Mouse (Mus musculus): ENCODE measurements at regions not wholly inside any gene's neighbourhood (a gene's known extent, or its start where the extent isn't known, plus 50 kb on each side); places are given as distances from the start of the nearest gene placed in this dataset.

DNA sequence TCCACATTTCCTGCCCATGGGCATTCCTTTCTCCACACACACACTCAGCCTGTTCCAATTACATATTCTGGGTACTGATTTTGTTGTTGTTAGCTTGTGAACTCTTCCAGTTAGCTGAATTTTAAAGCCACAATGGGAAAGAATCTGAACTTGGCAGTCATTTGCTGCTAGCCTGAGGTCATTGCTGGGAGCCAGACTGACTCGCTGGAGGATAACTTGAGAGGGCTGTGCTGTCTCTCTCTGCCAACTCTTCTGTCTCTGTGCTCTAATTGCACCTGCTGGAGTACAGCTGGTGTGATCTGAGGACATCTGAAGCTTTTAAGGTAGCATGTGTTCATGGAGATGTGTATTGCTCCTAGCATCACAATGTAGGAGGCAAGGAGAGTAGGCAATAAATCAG is 252.6 kb upstream of the Fam98a start:
- H3K4me1 ChIP-seq (ENCODE audit: control insufficient read depth, insufficient read depth, low read length): no peaks in the 10 kb centered on the region
- no peaks in the 10 kb centered on the region for H3K36me3 ChIP-seq (ENCODE audit: control insufficient read depth, insufficient read depth, low read length)
- no peaks in the 10 kb centered on the region for H3K9me3 ChIP-seq (ENCODE audit: control insufficient read depth, low read length)
- WGBS: 28% methylated on average over 1 of the region's 1 CpGs
- ATAC-seq (ENCODE audit: low FRiP score, low TSS enrichment): no peak
- no peak overlapping the region for H3K27ac ChIP-seq (ENCODE audit: low read depth, low read length)
- H3K4me3 ChIP-seq (ENCODE audit: low read length): no peak overlapping the region
- H3K9ac ChIP-seq (ENCODE audit: low read depth, low read length): no peak overlapping the region
- no peak overlapping the region for H3K4me2 ChIP-seq (replicated peaks; ENCODE audit: low read depth, low read length)
- H3K27me3 ChIP-seq (ENCODE audit: control insufficient read depth, insufficient read depth, low read length): no peaks in the 10 kb centered on the region

DNA sequence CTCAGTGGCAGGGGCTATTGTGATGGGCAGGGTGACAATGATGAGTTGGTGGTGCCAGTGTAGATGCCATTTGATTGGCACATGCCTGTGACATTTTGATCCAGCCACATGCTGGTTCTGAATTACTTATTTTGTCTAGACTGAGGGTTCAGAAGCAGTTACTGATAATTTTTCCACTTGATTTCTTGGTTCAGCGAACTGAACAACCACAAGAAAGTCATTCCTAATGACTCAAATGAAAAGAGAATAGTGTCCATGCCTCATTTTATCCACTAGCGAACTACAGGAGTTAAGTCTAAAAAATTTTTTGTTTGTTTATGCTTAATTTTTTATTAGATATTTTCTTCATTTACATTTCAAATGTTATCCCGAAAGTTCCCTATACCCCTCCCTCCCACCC is 244.6 kb upstream of the Fam98a start:
- 82% methylated on average over 3 of the region's 3 CpGs for WGBS
- no peak for ATAC-seq (ENCODE audit: low FRiP score, low TSS enrichment)
- H3K27me3 ChIP-seq (ENCODE audit: control insufficient read depth, insufficient read depth, low read length): no peaks in the 10 kb centered on the region

DNA sequence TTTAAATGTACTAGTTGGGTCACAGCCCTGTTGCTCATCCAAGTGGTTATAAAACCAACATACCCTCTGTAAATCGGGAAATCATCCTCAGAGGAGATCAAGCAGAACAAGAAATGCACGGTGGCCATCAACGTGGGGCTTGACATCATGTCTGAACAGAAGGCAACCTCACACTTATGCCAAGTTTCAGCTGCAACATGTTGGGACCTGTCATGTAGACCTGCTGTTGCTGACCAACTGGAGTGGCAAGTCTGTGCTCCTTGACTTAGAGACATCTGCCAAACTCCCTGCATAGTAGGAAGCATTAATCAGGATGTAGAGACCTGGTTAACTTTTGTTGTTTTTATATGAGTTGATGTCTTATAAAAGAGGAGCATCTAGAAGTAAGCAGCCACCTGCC is 244.0 kb upstream of the Fam98a start:
- 73% methylated on average over 3 of the region's 3 CpGs for WGBS
- H3K27me3 ChIP-seq (ENCODE audit: control insufficient read depth, insufficient read depth, low read length): no peaks in the 10 kb centered on the region
- H3K9ac ChIP-seq (ENCODE audit: low read depth, low read length): no peak overlapping the region
- H3K4me2 ChIP-seq (replicated peaks; ENCODE audit: low read depth, low read length): no peak overlapping the region
- H3K4me1 ChIP-seq (ENCODE audit: control insufficient read depth, insufficient read depth, low read length): no peaks in the 10 kb centered on the region
- ATAC-seq (ENCODE audit: low FRiP score, low TSS enrichment): no peak
- no peak overlapping the region for H3K27ac ChIP-seq (ENCODE audit: low read depth, low read length)
- no peaks in the 10 kb centered on the region for H3K36me3 ChIP-seq (ENCODE audit: control insufficient read depth, insufficient read depth, low read length)
- no peaks in the 10 kb centered on the region for H3K9me3 ChIP-seq (ENCODE audit: control insufficient read depth, low read length)
- no peak overlapping the region for H3K4me3 ChIP-seq (ENCODE audit: low read length)

More for the DNA sequence above, 244.6 kb upstream of the Fam98a start:
- Histone ChIP-seq H3K4me3 (ENCODE audit: low read length) (no peak overlapping the region), H3K4me1 (ENCODE audit: control insufficient read depth, insufficient read depth, low read length) (no peaks in the 10 kb centered on the region), H3K36me3 (ENCODE audit: control insufficient read depth, insufficient read depth, low read length) (no peaks in the 10 kb centered on the region), H3K9me3 (ENCODE audit: control insufficient read depth, low read length) (no peaks in the 10 kb centered on the region), H3K27ac (ENCODE audit: low read depth, low read length) (no peak overlapping the region), H3K9ac (ENCODE audit: low read depth, low read length) (no peak overlapping the region), H3K4me2 (replicated peaks; ENCODE audit: low read depth, low read length) (no peak overlapping the region)

DNA sequence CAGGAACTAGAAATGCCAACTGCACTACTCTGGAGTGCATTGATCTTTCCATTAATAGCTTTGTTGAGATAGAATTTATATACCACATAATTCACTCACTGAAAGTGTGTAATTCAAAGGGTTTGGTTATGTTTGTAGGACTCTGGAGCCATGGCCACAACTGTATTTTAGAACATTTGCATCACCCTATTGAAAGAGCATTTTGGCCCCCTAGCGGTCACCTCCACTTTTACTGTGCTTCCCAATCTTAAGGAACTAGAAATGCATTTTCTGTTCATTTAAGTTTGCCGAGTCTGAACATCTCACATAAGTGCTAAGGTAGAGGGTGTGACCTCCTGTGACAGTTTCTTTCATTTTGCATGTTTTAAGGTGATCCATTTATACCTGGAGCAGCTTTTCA is 228.0 kb upstream of the Fam98a start:
- no peak overlapping the region for H3K27ac ChIP-seq (ENCODE audit: low read depth, low read length)
- H3K27me3 ChIP-seq (ENCODE audit: control insufficient read depth, insufficient read depth, low read length): no peaks in the 10 kb centered on the region
- no peak overlapping the region for H3K4me3 ChIP-seq (ENCODE audit: low read length)
- no peaks in the 10 kb centered on the region for H3K36me3 ChIP-seq (ENCODE audit: control insufficient read depth, insufficient read depth, low read length)
- no peak overlapping the region for H3K4me2 ChIP-seq (replicated peaks; ENCODE audit: low read depth, low read length)
- WGBS: 52% methylated on average over 2 of the region's 2 CpGs
- H3K9me3 ChIP-seq (ENCODE audit: control insufficient read depth, low read length): no peaks in the 10 kb centered on the region
- no peak overlapping the region for H3K9ac ChIP-seq (ENCODE audit: low read depth, low read length)
- H3K4me1 ChIP-seq (ENCODE audit: control insufficient read depth, insufficient read depth, low read length): no peaks in the 10 kb centered on the region
- no peak for ATAC-seq (ENCODE audit: low FRiP score, low TSS enrichment)

DNA sequence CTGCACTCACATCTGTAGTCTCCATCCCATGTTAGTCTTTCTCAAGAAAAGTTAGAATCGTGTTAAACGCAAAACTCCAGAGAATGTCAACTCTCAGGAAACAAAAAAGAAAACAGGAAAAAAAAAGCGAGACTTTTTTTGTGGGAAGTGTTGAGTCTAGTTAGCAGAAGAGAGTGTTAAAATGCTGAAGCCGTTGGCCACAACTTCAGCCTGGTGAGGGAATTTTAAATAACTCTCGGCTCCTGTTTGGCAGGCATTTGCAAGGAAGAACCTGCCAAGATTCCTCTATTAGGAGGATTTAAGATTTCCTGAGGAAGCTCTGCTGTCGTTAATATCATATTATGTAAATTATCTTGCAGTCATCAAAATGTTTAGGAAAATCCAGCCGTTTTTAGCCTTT is 224.9 kb upstream of the Fam98a start:
- 66% methylated on average over 7 of the region's 7 CpGs for WGBS
- H3K27ac ChIP-seq (ENCODE audit: low read depth, low read length): no peak overlapping the region

DNA sequence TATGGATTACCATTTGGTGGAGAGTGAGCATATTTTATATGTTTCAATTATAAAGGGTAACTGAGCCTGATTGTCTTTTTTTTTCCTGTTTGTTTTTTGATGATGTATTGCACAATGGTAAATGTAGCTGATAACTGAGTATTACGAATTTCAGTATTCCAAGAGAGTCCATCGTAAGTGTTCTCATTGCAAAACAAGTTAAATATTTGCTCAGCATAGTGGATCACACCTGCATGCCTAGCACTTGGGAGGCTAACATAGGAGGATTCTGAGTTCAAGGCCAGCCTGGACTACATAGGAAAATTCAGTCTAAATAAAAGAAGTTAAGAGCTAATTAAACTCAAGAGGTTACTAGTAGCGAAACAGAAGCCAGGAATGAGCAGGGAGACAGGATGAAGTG is 223.8 kb upstream of the Fam98a start:
- 94% methylated on average over 3 of the region's 3 CpGs for WGBS
- no peaks in the 10 kb centered on the region for H3K4me1 ChIP-seq (ENCODE audit: control insufficient read depth, insufficient read depth, low read length)
- ATAC-seq (ENCODE audit: low FRiP score, low TSS enrichment): no peak

More for the DNA sequence above, 224.9 kb upstream of the Fam98a start:
- ATAC-seq (ENCODE audit: low FRiP score, low TSS enrichment): no peak
- Histone ChIP-seq H3K4me2 (replicated peaks; ENCODE audit: low read depth, low read length) (no peak overlapping the region), H3K4me1 (ENCODE audit: control insufficient read depth, insufficient read depth, low read length) (no peaks in the 10 kb centered on the region), H3K27me3 (ENCODE audit: control insufficient read depth, insufficient read depth, low read length) (no peaks in the 10 kb centered on the region), H3K4me3 (ENCODE audit: low read length) (no peak overlapping the region), H3K36me3 (ENCODE audit: control insufficient read depth, insufficient read depth, low read length) (no peaks in the 10 kb centered on the region), H3K9ac (ENCODE audit: low read depth, low read length) (no peak overlapping the region), H3K9me3 (ENCODE audit: control insufficient read depth, low read length) (no peaks in the 10 kb centered on the region)

DNA sequence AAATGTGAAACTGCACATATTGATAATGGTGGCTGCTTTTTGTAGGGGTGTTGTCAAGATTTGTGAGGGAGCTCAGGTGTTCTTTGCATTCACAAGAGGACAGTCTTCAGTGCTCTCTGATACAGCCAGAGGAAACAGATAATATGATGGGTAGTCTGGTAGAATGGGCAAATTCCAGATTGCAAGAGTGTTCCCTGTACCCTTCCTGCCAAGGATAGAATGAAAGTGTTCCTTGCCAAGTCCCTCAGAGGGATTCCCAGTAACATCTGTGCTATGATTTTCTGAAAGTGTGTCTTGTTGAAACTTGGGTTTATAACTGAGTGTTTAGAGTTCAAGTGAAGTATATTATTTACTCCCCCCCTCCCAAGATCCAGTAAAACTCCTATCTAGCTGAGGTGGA is 221.1 kb upstream of the Fam98a start:
- H3K9ac ChIP-seq (ENCODE audit: low read depth, low read length): no peak overlapping the region
- no peaks in the 10 kb centered on the region for H3K4me1 ChIP-seq (ENCODE audit: control insufficient read depth, insufficient read depth, low read length)
- no peak overlapping the region for H3K4me3 ChIP-seq (ENCODE audit: low read length)
- no peaks in the 10 kb centered on the region for H3K36me3 ChIP-seq (ENCODE audit: control insufficient read depth, insufficient read depth, low read length)
- no peaks in the 10 kb centered on the region for H3K9me3 ChIP-seq (ENCODE audit: control insufficient read depth, low read length)
- H3K27ac ChIP-seq (ENCODE audit: low read depth, low read length): no peak overlapping the region
- no peak for ATAC-seq (ENCODE audit: low FRiP score, low TSS enrichment)
- no peak overlapping the region for H3K4me2 ChIP-seq (replicated peaks; ENCODE audit: low read depth, low read length)
- no peaks in the 10 kb centered on the region for H3K27me3 ChIP-seq (ENCODE audit: control insufficient read depth, insufficient read depth, low read length)

More for the DNA sequence above, 223.8 kb upstream of the Fam98a start:
- Histone ChIP-seq H3K36me3 (ENCODE audit: control insufficient read depth, insufficient read depth, low read length) (no peaks in the 10 kb centered on the region), H3K9ac (ENCODE audit: low read depth, low read length) (no peak overlapping the region), H3K9me3 (ENCODE audit: control insufficient read depth, low read length) (no peaks in the 10 kb centered on the region), H3K4me2 (replicated peaks; ENCODE audit: low read depth, low read length) (no peak overlapping the region), H3K27ac (ENCODE audit: low read depth, low read length) (no peak overlapping the region), H3K4me3 (ENCODE audit: low read length) (no peak overlapping the region), H3K27me3 (ENCODE audit: control insufficient read depth, insufficient read depth, low read length) (no peaks in the 10 kb centered on the region)

DNA sequence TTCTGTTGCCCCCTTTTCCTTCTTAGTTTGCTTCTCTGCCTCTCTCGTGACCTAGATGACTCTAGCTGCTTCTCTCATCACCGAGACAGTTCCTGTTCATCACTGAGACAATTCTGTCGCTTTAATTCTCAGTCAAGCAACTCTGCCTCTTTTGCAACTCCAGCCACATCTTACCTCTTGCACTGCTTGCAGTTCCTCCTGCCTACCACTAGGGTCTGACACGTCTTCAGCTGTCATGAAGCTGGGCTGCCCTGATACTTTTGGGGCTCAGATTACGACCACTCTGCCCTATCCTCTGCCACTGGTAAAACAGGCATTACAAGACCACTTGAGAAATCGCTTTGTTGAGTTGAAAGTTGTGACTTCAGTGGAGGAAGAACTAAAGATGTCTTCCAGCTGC is 216.9 kb upstream of the Fam98a start:
- H3K9ac ChIP-seq (ENCODE audit: low read depth, low read length): no peak overlapping the region
- WGBS: 85% methylated on average over 6 of the region's 6 CpGs
- no peak for ATAC-seq (ENCODE audit: low FRiP score, low TSS enrichment)

DNA sequence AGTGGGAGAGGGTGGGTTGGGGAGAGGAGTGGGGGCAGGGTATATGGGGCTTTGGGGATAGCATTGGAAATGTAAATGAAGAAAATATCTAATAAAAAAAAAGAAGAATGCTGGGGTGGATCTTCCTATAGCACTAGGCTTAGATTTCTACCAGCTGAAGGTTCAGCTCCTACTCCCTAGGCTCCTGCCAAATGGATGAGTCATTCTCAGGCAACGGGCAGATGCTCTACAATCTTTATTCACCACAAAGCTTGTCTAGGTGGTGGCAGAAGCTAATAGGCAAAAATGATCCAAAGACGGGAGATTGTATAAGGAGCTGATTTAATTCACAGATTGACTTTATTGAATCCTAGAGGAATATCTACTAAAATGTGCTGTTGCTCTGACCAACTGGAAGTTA is 211.6 kb upstream of the Fam98a start:
- no peaks in the 10 kb centered on the region for H3K4me1 ChIP-seq (ENCODE audit: control insufficient read depth, insufficient read depth, low read length)
- no peak overlapping the region for H3K4me3 ChIP-seq (ENCODE audit: low read length)
- no peak overlapping the region for H3K4me2 ChIP-seq (replicated peaks; ENCODE audit: low read depth, low read length)
- no peak overlapping the region for H3K9ac ChIP-seq (ENCODE audit: low read depth, low read length)
- no peaks in the 10 kb centered on the region for H3K27me3 ChIP-seq (ENCODE audit: control insufficient read depth, insufficient read depth, low read length)
- no peaks in the 10 kb centered on the region for H3K9me3 ChIP-seq (ENCODE audit: control insufficient read depth, low read length)
- no peak overlapping the region for H3K27ac ChIP-seq (ENCODE audit: low read depth, low read length)
- WGBS: 89% methylated on average over 2 of the region's 2 CpGs
- H3K36me3 ChIP-seq (ENCODE audit: control insufficient read depth, insufficient read depth, low read length): no peaks in the 10 kb centered on the region
- no peak for ATAC-seq (ENCODE audit: low FRiP score, low TSS enrichment)

More for the DNA sequence above, 216.9 kb upstream of the Fam98a start:
- Histone ChIP-seq H3K27ac (ENCODE audit: low read depth, low read length) (no peak overlapping the region), H3K27me3 (ENCODE audit: control insufficient read depth, insufficient read depth, low read length) (no peaks in the 10 kb centered on the region), H3K36me3 (ENCODE audit: control insufficient read depth, insufficient read depth, low read length) (no peaks in the 10 kb centered on the region), H3K4me1 (ENCODE audit: control insufficient read depth, insufficient read depth, low read length) (no peaks in the 10 kb centered on the region), H3K4me2 (replicated peaks; ENCODE audit: low read depth, low read length) (no peak overlapping the region), H3K4me3 (ENCODE audit: low read length) (no peak overlapping the region), H3K9me3 (ENCODE audit: control insufficient read depth, low read length) (no peaks in the 10 kb centered on the region)

DNA sequence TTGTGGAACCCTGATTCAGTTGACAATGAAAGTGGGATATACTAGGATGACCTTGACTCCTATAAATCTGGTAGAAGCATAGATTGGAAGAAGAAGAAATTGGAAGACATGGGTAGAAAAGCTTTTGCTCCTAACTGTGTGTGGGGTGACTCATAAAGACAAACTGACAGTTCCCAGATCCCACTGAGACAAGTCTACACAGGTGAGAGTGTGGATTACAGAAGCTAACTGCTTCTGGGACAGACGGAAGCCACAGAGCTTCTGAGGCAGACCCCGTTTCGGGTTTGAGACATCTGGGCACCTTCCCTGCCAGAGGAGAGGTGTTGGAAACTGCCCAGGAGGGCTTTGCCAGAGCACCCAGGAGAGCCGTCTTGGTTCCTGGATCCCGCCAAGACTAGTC is 204.7 kb upstream of the Fam98a start:
- WGBS: 97% methylated on average over 5 of the region's 5 CpGs
- Histone ChIP-seq H3K27ac (ENCODE audit: low read depth, low read length) (no peak overlapping the region), H3K9me3 (ENCODE audit: control insufficient read depth, low read length) (no peaks in the 10 kb centered on the region)

More for the DNA sequence above, 204.7 kb upstream of the Fam98a start:
- Histone ChIP-seq H3K4me3 (ENCODE audit: low read length) (no peak overlapping the region), H3K9ac (ENCODE audit: low read depth, low read length) (no peak overlapping the region), H3K4me2 (replicated peaks; ENCODE audit: low read depth, low read length) (no peak overlapping the region), H3K36me3 (ENCODE audit: control insufficient read depth, insufficient read depth, low read length) (no peaks in the 10 kb centered on the region), H3K27me3 (ENCODE audit: control insufficient read depth, insufficient read depth, low read length) (no peaks in the 10 kb centered on the region), H3K4me1 (ENCODE audit: control insufficient read depth, insufficient read depth, low read length) (no peaks in the 10 kb centered on the region)
- no peak for ATAC-seq (ENCODE audit: low FRiP score, low TSS enrichment)

Measured in kidney, embryonic 14.5 days (tissue).